Mouse (Mus musculus) ES-E14 (cell line): Measurements from ENCODE around the gene Foxn3. TPM values are rescaled to one million over a fixed set of nuclear protein-coding genes. Genes with fewer than 3 reads are reported as not detected.

Experiments
- DNase-seq: peaks from one replicate; pipeline ENCODE4 v3.0.0-alpha.2; 2013; ENCODE audit warnings: low read depth, low spot score
- H3K27ac ChIP-seq: 2 replicates; pipeline ENCODE4 v1.5.1; 2012; ENCODE audit warnings: low read depth, mild to moderate bottlenecking, low read length, moderate library complexity, mixed read lengths; ENCODE audit not compliant: poor library complexity, insufficient read depth, severe bottlenecking
- H3K36me3 ChIP-seq: 2 replicates; pipeline ENCODE4 v1.6.1; 2012; ENCODE audit warnings: mild to moderate bottlenecking, low read length, moderate library complexity, mixed read lengths; ENCODE audit not compliant: control insufficient read depth, poor library complexity, insufficient read depth, severe bottlenecking
- H3K4me1 ChIP-seq, 2 experiments: fragments of 150-350 bp in 1 of 2; sonication (generic) in 1 of 2; 2 replicates each; pipeline ENCODE4 v1.6.1; 2012; ENCODE audit warnings: low read length in 2 of 2, mild to moderate bottlenecking in 1 of 2, mixed read lengths in 1 of 2; ENCODE audit not compliant: control insufficient read depth in 2 of 2, insufficient read depth in 2 of 2, poor library complexity in 1 of 2
- H3K4me3 ChIP-seq, 2 experiments: fragments of 150-350 bp in 1 of 2; sonication (generic) in 1 of 2; 2 replicates each; pipeline ENCODE4 v1.5.1; 2012; ENCODE audit warnings: low read length in 2 of 2, low read depth in 1 of 2, mild to moderate bottlenecking in 1 of 2, mixed read lengths in 1 of 2; ENCODE audit not compliant: insufficient read depth in 1 of 2, poor library complexity in 1 of 2, severe bottlenecking in 1 of 2
- H3K9ac ChIP-seq: 2 replicates; pipeline ENCODE4 v1.6.1; 2012; ENCODE audit warnings: low read depth, mild to moderate bottlenecking, low read length, mixed read lengths; ENCODE audit not compliant: poor library complexity, insufficient read depth, severe bottlenecking
- H3K9me3 ChIP-seq: fragments of 150-350 bp; sonication (generic); 2 replicates; pipeline ENCODE4 v1.6.1; 2012; ENCODE audit warnings: low read depth, mild to moderate bottlenecking, low read length; ENCODE audit not compliant: control insufficient read depth, insufficient read depth
- CHD2 ChIP-seq: IDR thresholded peaks from 2 replicates; pipeline ENCODE4 v1.6.1; 2014; ENCODE audit warnings: mild to moderate bottlenecking, low read depth, low read length, inconsistent platforms
- HCFC1 ChIP-seq: IDR thresholded peaks from 2 replicates; pipeline ENCODE4 v1.6.1; 2012; ENCODE audit warnings: low read length, inconsistent platforms, borderline replicate concordance; ENCODE audit not compliant: insufficient read depth
- MAFK ChIP-seq: IDR thresholded peaks from 2 replicates; pipeline ENCODE4 v1.6.1; 2014; ENCODE audit warnings: mild to moderate bottlenecking, low read depth, low read length, inconsistent platforms; ENCODE audit not compliant: insufficient read depth
- ZC3H11A ChIP-seq: IDR thresholded peaks from 2 replicates; pipeline ENCODE4 v1.6.1; 2012; ENCODE audit warnings: low read depth, mild to moderate bottlenecking, inconsistent platforms, low read length, borderline replicate concordance
- ZNF384 ChIP-seq: IDR thresholded peaks from 2 replicates; pipeline ENCODE4 v1.6.1; 2012; ENCODE audit warnings: low read depth, low read length, inconsistent platforms
- in situ Hi-C, 2 experiments: fragments of 600-800 bp; cut with MboI; formaldehyde crosslinking; loops; one replicate each; pipeline ENCODE4 v1.15.1; 2025; ENCODE audit warnings: low sequenced_read_pairs in 2 of 2, inconsistent platforms in 1 of 2; ENCODE audit not compliant: unreplicated experiment in 2 of 2
- total RNA-seq: library from RNA; depleted of rRNA; stranded (reverse); fragments of 300-350 nt; gene quantifications from 2 replicates; pipeline ENCODE4 v1.2.3, GENCODE M21; 2012

Foxn3 gene
- total RNA-seq, 1 experiment = 34.6 TPM

DNA sequence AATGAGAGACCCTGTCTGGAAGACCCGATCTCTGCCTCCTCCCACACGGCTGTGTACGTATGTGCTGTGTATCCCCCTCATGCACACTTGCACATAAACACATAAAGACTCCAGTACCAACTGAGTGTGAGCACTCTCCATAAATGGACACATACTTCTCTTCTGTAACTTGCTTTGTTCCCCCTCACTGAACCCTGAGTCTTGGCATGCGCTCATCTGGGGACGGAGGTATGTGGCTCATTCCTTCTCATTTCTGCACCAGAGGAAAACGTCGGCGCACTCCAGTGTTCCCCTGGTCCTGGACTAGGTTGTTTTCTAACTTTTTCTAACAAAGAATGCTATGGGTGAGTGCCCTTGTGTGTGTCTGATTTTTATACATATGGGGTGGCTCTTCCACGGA lies 325.9 kb downstream of the Foxn3 start:
- H3K4me3 ChIP-seq = no peak overlapping the region
- peaks cover 0 to 11% of the 10 kb centered on the region in 2 experiments; a peak in 2 of 4 replicates for H3K4me1 ChIP-seq
- no peaks in the 10 kb centered on the region for H3K9me3 ChIP-seq
- DNase-seq = no peak
- no peaks in the 10 kb centered on the region; the same call in 1 of the 2 replicates for H3K36me3 ChIP-seq
- no peak overlapping the region for H3K9ac ChIP-seq
- in situ Hi-C loops = no loop called here
- TF ChIP-seq HCFC1 = no peak
- TF ChIP-seq ZC3H11A = no peak
- TF ChIP-seq MAFK = no peak
- TF ChIP-seq CHD2 = no peak
- TF ChIP-seq ZNF384 = no peak
- H3K27ac ChIP-seq = no peak overlapping the region

DNA sequence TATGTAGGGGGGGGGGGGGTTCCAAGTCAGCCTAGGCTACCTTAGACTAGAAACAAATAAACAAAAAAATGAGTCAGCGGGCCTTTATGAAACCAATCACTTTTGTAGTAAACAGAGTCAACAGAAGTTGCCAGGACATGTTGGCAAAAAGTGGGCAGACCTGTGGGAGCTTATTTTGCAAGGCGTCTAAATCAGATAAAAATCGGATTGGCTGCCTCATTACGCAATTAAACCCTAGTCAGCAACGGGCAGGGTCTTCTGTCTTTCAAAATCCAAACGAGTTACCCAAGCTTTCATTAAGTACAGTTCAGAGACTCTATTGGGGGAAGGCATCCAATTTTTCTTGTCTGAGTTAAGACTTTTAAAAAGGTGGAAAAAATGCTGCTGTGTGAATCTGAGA lies 329.0 kb downstream of the Foxn3 start:
- in situ Hi-C loops = no loop called here
- H3K36me3 ChIP-seq = no peaks in the 10 kb centered on the region; the same call in 1 of the 2 replicates
- H3K27ac ChIP-seq = no peak overlapping the region
- DNase-seq = no peak
- no peak overlapping the region for H3K9ac ChIP-seq
- no peak overlapping the region for H3K4me3 ChIP-seq
- TF ChIP-seq CHD2 (no peak), ZNF384 (no peak), HCFC1 (no peak), ZC3H11A (no peak), MAFK (no peak)
- H3K9me3 ChIP-seq = no peaks in the 10 kb centered on the region
- peaks cover 0 to 21% of the 10 kb centered on the region in 2 experiments; a peak in 2 of 4 replicates for H3K4me1 ChIP-seq

DNA sequence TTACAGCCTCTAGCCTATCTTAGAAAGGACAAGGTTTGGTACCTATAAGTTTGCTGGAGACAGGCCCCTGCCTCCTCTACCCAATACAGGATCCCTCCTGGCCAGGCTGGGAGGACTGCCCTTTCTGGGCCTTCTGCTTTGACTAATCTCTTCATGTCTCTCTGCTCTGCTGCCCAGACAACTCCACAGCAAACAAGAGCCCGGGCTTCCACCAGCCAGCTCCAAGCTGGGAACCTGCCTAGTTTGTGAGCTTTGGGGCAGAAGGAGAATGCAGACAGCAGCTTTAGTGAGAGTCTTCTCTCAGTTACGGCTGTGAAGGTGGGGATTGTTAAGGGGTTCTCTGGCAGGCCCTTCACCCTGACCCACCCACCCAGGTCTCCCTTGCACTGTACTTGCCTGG lies 330.0 kb downstream of the Foxn3 start:
- TF ChIP-seq ZNF384 (no peak), HCFC1 (no peak), ZC3H11A (no peak), MAFK (no peak), CHD2 (no peak)
- H3K36me3 ChIP-seq = no peaks in the 10 kb centered on the region; the same call in 1 of the 2 replicates
- H3K4me3 ChIP-seq = no peak overlapping the region
- no peak overlapping the region for H3K27ac ChIP-seq
- H3K4me1 ChIP-seq = peaks cover 0 to 21% of the 10 kb centered on the region in 2 experiments; a peak in 2 of 4 replicates
- H3K9me3 ChIP-seq = no peaks in the 10 kb centered on the region
- in situ Hi-C loops = no loop called here
- DNase-seq = no peak
- H3K9ac ChIP-seq = no peak overlapping the region

DNA sequence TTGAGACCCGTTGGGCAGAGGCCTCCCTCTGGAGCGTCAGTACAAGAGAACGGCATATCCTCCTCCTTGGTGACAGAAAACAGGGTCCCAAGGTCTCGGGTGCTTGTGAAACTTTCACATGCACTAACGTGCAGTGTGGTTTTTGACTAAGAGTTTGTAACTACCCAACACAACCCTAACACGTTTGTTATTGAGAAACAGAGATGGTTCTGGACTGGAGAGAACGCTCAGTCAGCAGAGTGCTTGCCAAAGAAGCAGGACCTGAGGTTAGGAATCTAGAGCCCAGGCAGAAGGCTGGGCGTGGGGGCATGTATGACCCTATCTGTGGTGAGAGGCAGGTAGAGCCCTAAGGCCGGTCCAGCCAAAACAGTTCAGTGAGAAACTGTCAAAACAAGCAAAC lies 330.9 kb downstream of the Foxn3 start:
- peaks cover under 1% of the 10 kb centered on the region; the same call in 1 of the 2 replicates for H3K36me3 ChIP-seq
- H3K9ac ChIP-seq = no peak overlapping the region
- H3K27ac ChIP-seq = no peak overlapping the region
- no peak for DNase-seq
- no peak for TF ChIP-seq CHD2
- no peak for TF ChIP-seq ZNF384
- no peak for TF ChIP-seq MAFK
- no peak for TF ChIP-seq ZC3H11A
- TF ChIP-seq HCFC1 = no peak
- peaks cover 0 to 21% of the 10 kb centered on the region in 2 experiments; a peak in 2 of 4 replicates for H3K4me1 ChIP-seq
- H3K4me3 ChIP-seq = no peak overlapping the region
- no peaks in the 10 kb centered on the region for H3K9me3 ChIP-seq
- in situ Hi-C loops = no loop called here

DNA sequence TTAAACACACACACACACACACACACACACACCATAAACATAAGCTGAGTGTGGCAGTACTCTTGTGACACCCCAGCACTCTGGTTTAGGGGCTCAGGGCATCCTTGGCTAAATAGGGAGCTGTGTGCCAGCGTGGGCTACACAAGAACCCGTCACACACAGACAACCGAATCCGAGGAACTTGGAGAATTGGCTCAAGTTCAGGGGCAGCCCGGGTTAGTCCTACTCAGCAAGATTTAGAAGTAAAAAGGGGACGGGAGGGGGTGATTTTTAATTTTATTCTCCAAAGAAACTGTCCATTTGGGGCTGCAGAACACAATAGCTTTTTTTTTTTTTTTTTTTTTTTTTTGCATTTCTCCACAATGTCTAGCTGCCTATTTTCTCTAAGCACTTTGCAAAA lies 332.1 kb downstream of the Foxn3 start:
- H3K4me1 ChIP-seq = peaks cover 0 to 21% of the 10 kb centered on the region in 2 experiments; a peak in 2 of 4 replicates

More for the DNA sequence above, 332.1 kb downstream of the Foxn3 start:
- H3K36me3 ChIP-seq = peaks cover 2% of the 10 kb centered on the region; the same call in 1 of the 2 replicates
- DNase-seq = no peak
- no peaks in the 10 kb centered on the region for H3K9me3 ChIP-seq
- no peak overlapping the region for H3K4me3 ChIP-seq
- no peak overlapping the region for H3K27ac ChIP-seq
- TF ChIP-seq ZNF384 (no peak), HCFC1 (no peak), MAFK (no peak), CHD2 (no peak), ZC3H11A (no peak)
- in situ Hi-C loops = no loop called here
- H3K9ac ChIP-seq = no peak overlapping the region
